23 mouse cellular contexts compared by ENCODE assay signal in the genomic region with DNA sequence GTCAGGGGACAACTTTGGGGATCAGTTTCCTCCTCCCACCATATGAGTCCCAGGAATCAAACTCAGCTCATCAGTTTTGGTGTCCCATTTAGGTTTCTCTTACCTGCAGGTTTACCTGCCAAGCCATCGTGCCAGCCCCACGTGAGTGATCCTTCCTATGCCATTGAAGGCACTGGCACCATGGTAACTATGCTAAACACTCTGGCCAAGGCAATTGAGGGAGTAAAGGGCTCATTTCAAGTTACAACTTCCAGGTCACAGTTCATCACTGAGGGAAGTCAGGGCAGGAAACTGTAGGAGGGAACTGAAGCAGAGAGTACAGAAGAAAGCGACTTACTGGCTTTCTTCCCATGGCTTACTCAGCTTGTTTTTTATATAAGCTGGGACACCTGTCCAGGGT. TPM values are rescaled to one million over a fixed set of nuclear protein-coding genes. Genes with fewer than 3 reads are reported as not detected.
DNase-seq lines count a peak whose midpoint lies in the region; TF ChIP-seq lines count a peak whose summit lies in the region.
"Had no signal": no experiment of that assay in that cellular context is flagged by ENCODE, and none has a peak within 500 bp of the region (broad histone marks: within the 10 kb centered on the region; RNA-seq: fewer than 3 reads in every experiment).

No protein-coding gene starts in this region.

- H3K79me2 ChIP-seq in MEL (ENCODE audit: control insufficient read depth, insufficient read depth, low read length, poor library complexity): peaks cover 8% of the 10 kb centered on the region
- peaks cover 8% of the 10 kb centered on the region for H3K79me2 ChIP-seq in myocyte (ENCODE audit: control insufficient read depth, insufficient read depth)

- no peak overlapping the region for H3K4me2 ChIP-seq in myocyte (ENCODE audit: low read depth)

- TF ChIP-seq EP300 in MEL (IDR thresholded peaks at IDR 0.05; ENCODE audit: low read depth in 1 of 2, low read length in 2 of 2): no peak

- H3K4me3 ChIP-seq in kidney, adult 2 months (ENCODE audit: insufficient read depth, low read depth, low read length): no peak overlapping the region
- H3K4me3 ChIP-seq in testis, adult 2 months (ENCODE audit: control insufficient read depth, low read depth, low read length): peak overlapping the region; percentile 68
- H3K4me3 ChIP-seq in MEL (ENCODE audit: control insufficient read depth in 1 of 2, insufficient read depth in 1 of 2, low read depth in 2 of 2, low read length in 2 of 2): no peak overlapping the region
- H3K4me3 ChIP-seq in myocyte: no peak overlapping the region

- 41% methylated on average over 3 of the region's 3 CpGs for WGBS in kidney, adult 2 months

- no peak for TF ChIP-seq RAD21 in MEL (IDR thresholded peaks at IDR 0.05; ENCODE audit: low read depth, low read length)

- peak; percentile 19 for DNase-seq in kidney, adult 2 months
- DNase-seq in kidney, adult 18-20 months: no peak
- no peak for DNase-seq in testis, postnatal 10 days (ENCODE audit: low spot score)
- DNase-seq in MEL (ENCODE audit: low read depth, low spot score): no peak
- no peak for DNase-seq in adrenal gland, adult 18-20 months (ENCODE audit: low spot score in 2 of 2)
- no peak for DNase-seq in T-cell, adult 2 months (ENCODE audit: low spot score)
- DNase-seq: adrenal gland, adult 2 months; adrenal gland, adult 8-10 months; adrenal gland, postnatal 10 days; adrenal gland, postnatal 14 days; adrenal gland, postnatal 25 days; adrenal gland, postnatal 36 days; B cell, adult 2 months; cerebellum, adult 11 months; cerebellum, adult 11-12 months; cerebellum, adult 18-20 months; cerebellum, adult 2 months; cerebellum, adult 8-10 months had no signal

- no peak for TF ChIP-seq POLR2A in kidney, adult 2 months (IDR thresholded peaks at IDR 0.05; ENCODE audit: low read depth, low read length)
- no peak for TF ChIP-seq POLR2A in testis, adult 2 months (IDR thresholded peaks at IDR 0.05; ENCODE audit: control insufficient read depth, low read depth, low read length)
- no peak; a peak in 1 of 4 replicates for TF ChIP-seq POLR2A in MEL (IDR thresholded peaks at IDR 0.05; ENCODE audit: control insufficient read depth in 1 of 2, insufficient read depth in 1 of 2, low read depth in 1 of 2, low read length in 2 of 2, poor library complexity in 1 of 2)
- no peak for TF ChIP-seq POLR2A in myocyte (IDR thresholded peaks at IDR 0.05; ENCODE audit: insufficient read length, low read depth)

- H3K9me3 ChIP-seq in MEL (replicated peaks; ENCODE audit: insufficient read depth, low read length): no peaks in the 10 kb centered on the region
- H3K9me3 ChIP-seq: G1E had no signal

- TF ChIP-seq CTCF in kidney, adult 2 months (conservative IDR thresholded peaks at IDR 0.05; ENCODE audit: insufficient read depth, insufficient read length, low read depth, low read length): no peak
- no peak for TF ChIP-seq CTCF in testis, adult 2 months (IDR thresholded peaks at IDR 0.05; ENCODE audit: control insufficient read depth, insufficient read depth, insufficient replicate concordance, low read depth, low read length)
- no peak for TF ChIP-seq CTCF in MEL (IDR thresholded peaks at IDR 0.05 in 2 of 3, conservative IDR thresholded peaks at IDR 0.05 in 1 of 3; ENCODE audit: control insufficient read depth in 1 of 3, insufficient read depth in 1 of 3, low read depth in 2 of 3, low read length in 3 of 3, poor library complexity in 1 of 3, severe bottlenecking in 1 of 3)

- no peak overlapping the region for H3K9ac ChIP-seq in MEL (ENCODE audit: control insufficient read depth, low read depth, low read length, poor library complexity, severe bottlenecking)

- H3K36me3 ChIP-seq in kidney, adult 2 months (ENCODE audit: control insufficient read depth, insufficient read depth, low read length): no peaks in the 10 kb centered on the region
- H3K36me3 ChIP-seq in testis, adult 2 months (ENCODE audit: control insufficient read depth, insufficient read depth, low read length): peaks cover 2% of the 10 kb centered on the region; the same call in 1 of the 2 replicates
- peaks cover 1 to 15% of the 10 kb centered on the region in 2 experiments; a peak in 3 of 4 replicates for H3K36me3 ChIP-seq in MEL (ENCODE audit: control insufficient read depth in 1 of 2, insufficient read depth in 2 of 2, low read length in 2 of 2)
- peaks cover 3% of the 10 kb centered on the region for H3K36me3 ChIP-seq in myocyte (ENCODE audit: control insufficient read depth, insufficient read depth)

- H3ac ChIP-seq in myocyte (ENCODE audit: control insufficient read depth, insufficient read length): no peak overlapping the region

- no peak overlapping the region for H3K27ac ChIP-seq in kidney, adult 2 months (ENCODE audit: insufficient read depth, low read depth, low read length)
- H3K27ac ChIP-seq in testis, adult 2 months (ENCODE audit: control insufficient read depth, insufficient read depth, low read depth, low read length): peak overlapping the region; percentile 53
- no peak overlapping the region for H3K27ac ChIP-seq in MEL (ENCODE audit: control insufficient read depth, low read depth, low read length)

- H3K27me3 ChIP-seq in kidney, adult 2 months (replicated peaks; ENCODE audit: control insufficient read depth, insufficient read depth, low read length): no peaks in the 10 kb centered on the region
- no peaks in the 10 kb centered on the region for H3K27me3 ChIP-seq in testis, adult 2 months (ENCODE audit: control insufficient read depth, insufficient read depth, low read length)
- H3K27me3 ChIP-seq in MEL (ENCODE audit: control insufficient read depth in 1 of 2, insufficient read depth in 2 of 2, low read length in 2 of 2): no peaks in the 10 kb centered on the region
- H3K27me3 ChIP-seq in myocyte (ENCODE audit: control insufficient read depth, insufficient read depth, insufficient read length): no peaks in the 10 kb centered on the region
- H3K27me3 ChIP-seq: CH12.LX, Patski had no signal

- peaks cover 3% of the 10 kb centered on the region; the same call in 1 of the 2 replicates for H3K4me1 ChIP-seq in kidney, adult 2 months (ENCODE audit: control insufficient read depth, insufficient read depth, low read length)
- H3K4me1 ChIP-seq in testis, adult 2 months (ENCODE audit: control insufficient read depth, insufficient read depth, low read length): peaks cover 20% of the 10 kb centered on the region
- H3K4me1 ChIP-seq in MEL (ENCODE audit: control insufficient read depth in 1 of 2, insufficient read depth in 2 of 2, low read length in 2 of 2): peaks cover 0 to 16% of the 10 kb centered on the region in 2 experiments; a peak in 2 of 4 replicates

TF ChIP-seq in MEL, 35 proteins besides CTCF, POLR2A, EP300 and RAD21:
- TF ChIP-seq POLR2AphosphoS2 (IDR thresholded peaks at IDR 0.05; ENCODE audit: low read length) (no peak), HCFC1 (IDR thresholded peaks at IDR 0.05; ENCODE audit: low read depth, low read length) (peak; percentile 53; the same call in 1 of the 2 replicates), ETS1 (IDR thresholded peaks at IDR 0.05; ENCODE audit: low read depth, low read length) (no peak), TBP (IDR thresholded peaks at IDR 0.05; ENCODE audit: low read depth, low read length) (no peak)

TF ChIP-seq in myocyte, 11 proteins besides CTCF, POLR2A, EP300 and RAD21 (continues in another document):
- TF ChIP-seq TCF12 (IDR thresholded peaks at IDR 0.05; ENCODE audit: insufficient read depth, poor library complexity, severe bottlenecking): no peak
- TF ChIP-seq USF1 (IDR thresholded peaks at IDR 0.05; ENCODE audit: low read depth): no peak
- no peak for TF ChIP-seq CEBPB (IDR thresholded peaks at IDR 0.05; ENCODE audit: insufficient read depth, poor library complexity, severe bottlenecking)
- TF ChIP-seq MYOD1 (IDR thresholded peaks at IDR 0.05; ENCODE audit: control insufficient read depth in 1 of 3, insufficient read length in 2 of 3, low read depth in 2 of 3): no peak

RNA-seq across cellular contexts. Expression of gene Rnf181, which starts 0.5 kb away (rescaled TPM):
- 176 and 192 TPM in 2 replicates for polyA plus RNA-seq in kidney, adult 2 months (2012; rRNA removed)
- polyA plus RNA-seq in testis, adult 2 months (2012; rRNA removed): 284 and 298 TPM in 2 replicates
- 47.2 and 50.7 TPM in 2 replicates for total RNA-seq in MEL (2012; rRNA removed)
- polyA plus RNA-seq in MEL (2012; ENCODE audit: insufficient read depth in 1 of 2, insufficient read length in 2 of 2, low read depth in 1 of 2, low replicate concordance in 2 of 2, missing spikeins in 1 of 2) (100 to 1,000 TPM; 107 to 268 TPM), myocyte (2012; fragmentation: generic; extraction: Trizol) (169 TPM)
- total RNA-seq in adrenal gland, adult 18-20 months (2021): 100 to 1,000 TPM; 187 to 460 TPM

RNA-seq across cellular contexts. Expression of gene Tmem150a, which starts 11.1 kb away (rescaled TPM):
- 171 and 189 TPM in 2 replicates for polyA plus RNA-seq in kidney, adult 2 months (2012; rRNA removed)
- 6.6 and 8.7 TPM in 2 replicates for polyA plus RNA-seq in testis, adult 2 months (2012; rRNA removed)
- total RNA-seq in MEL (2012; rRNA removed): 0.15 and 0.16 TPM in 2 replicates
- polyA plus RNA-seq in MEL (2012; ENCODE audit: insufficient read depth in 1 of 2, insufficient read length in 2 of 2, low read depth in 1 of 2, low replicate concordance in 2 of 2, missing spikeins in 1 of 2) (1 to 10 TPM in 1 of 2 experiments, not detected in 1; 2.5 TPM), myocyte (2012; fragmentation: generic; extraction: Trizol) (26.7 TPM)
- total RNA-seq in adrenal gland, adult 18-20 months (2021): 10 to 100 TPM; 24.3 to 24.4 TPM

RNA-seq across cellular contexts. Expression of gene Vamp5, which starts 14.0 kb away (rescaled TPM):
- polyA plus RNA-seq in kidney, adult 2 months (2012; rRNA removed): 48.7 and 60.1 TPM in 2 replicates
- 25.8 and 26.6 TPM in 2 replicates for polyA plus RNA-seq in testis, adult 2 months (2012; rRNA removed)
- total RNA-seq in MEL (2012; rRNA removed): 490 and 593 TPM in 2 replicates
- polyA plus RNA-seq in MEL (2012; ENCODE audit: insufficient read depth in 1 of 2, insufficient read length in 2 of 2, low read depth in 1 of 2, low replicate concordance in 2 of 2, missing spikeins in 1 of 2) (100 to 1,000 TPM in 1 of 2 experiments, not detected in 1; 465 TPM), myocyte (2012; fragmentation: generic; extraction: Trizol) (544 TPM)
- 10 to 100 TPM; 22.9 to 25.5 TPM for total RNA-seq in adrenal gland, adult 18-20 months (2021)

RNA-seq across cellular contexts. Expression of gene 0610030E20Rik, which starts 19.2 kb away (rescaled TPM):
- 15.1 and 15.2 TPM in 2 replicates for polyA plus RNA-seq in kidney, adult 2 months (2012; rRNA removed)
- 19.6 and 21.5 TPM in 2 replicates for polyA plus RNA-seq in testis, adult 2 months (2012; rRNA removed)
- total RNA-seq in MEL (2012; rRNA removed): 13.8 and 14.2 TPM in 2 replicates
- polyA plus RNA-seq in MEL (2012; ENCODE audit: insufficient read depth in 1 of 2, insufficient read length in 2 of 2, low read depth in 1 of 2, low replicate concordance in 2 of 2, missing spikeins in 1 of 2) (10 to 100 TPM in 1 of 2 experiments, not detected in 1; 28.5 TPM), myocyte (2012; fragmentation: generic; extraction: Trizol) (8.0 TPM)
- 10 to 100 TPM; 24.2 to 33.2 TPM for total RNA-seq in adrenal gland, adult 18-20 months (2021)

RNA-seq across cellular contexts. Expression of gene Usp39, which starts 21.3 kb away (rescaled TPM):
- 17.8 and 18.2 TPM in 2 replicates for polyA plus RNA-seq in kidney, adult 2 months (2012; rRNA removed)
- polyA plus RNA-seq in testis, adult 2 months (2012; rRNA removed): 29.0 and 29.3 TPM in 2 replicates
- total RNA-seq in MEL (2012; rRNA removed): 106 and 113 TPM in 2 replicates
- polyA plus RNA-seq in MEL (2012; ENCODE audit: insufficient read depth in 1 of 2, insufficient read length in 2 of 2, low read depth in 1 of 2, low replicate concordance in 2 of 2, missing spikeins in 1 of 2) (100 to 1,000 TPM in 1 of 2 experiments, not detected in 1; 103 TPM), myocyte (2012; fragmentation: generic; extraction: Trizol) (55.4 TPM)
- 10 to 100 TPM; 30.9 to 31.7 TPM for total RNA-seq in adrenal gland, adult 18-20 months (2021)
